Mouse (Mus musculus) liver, embryonic 15.5 days (tissue): Measurements from ENCODE around the gene Hist1h2bn. TPM values are rescaled to one million over a fixed set of nuclear protein-coding genes. Genes with fewer than 3 reads are reported as not detected.
"Not testable (repeated sequence)": the region's sequence is repeated elsewhere in the genome, so short reads cannot be mapped to it uniquely, and the experiment has no call there.

Experiments
- ATAC-seq: fragments of 200-750 bp; cut with Nextera tagmentation; 2 replicates; pipeline ENCODE4 v1.8.0; 2017; ENCODE audit warnings: moderate number of reproducible peaks, mild to moderate bottlenecking, moderate library complexity; ENCODE audit not compliant: insufficient read depth
- H3K27ac ChIP-seq: fragments of 300-500 bp; sonication (generic); replicated peaks from 2 replicates; pipeline ENCODE4 v1.5.1; 2015; ENCODE audit warnings: mild to moderate bottlenecking, inconsistent platforms
- H3K27me3 ChIP-seq: fragments of 300-500 bp; sonication (generic); 2 replicates; pipeline ENCODE4 v1.6.1; 2015; ENCODE audit warnings: mild to moderate bottlenecking, inconsistent platforms
- H3K36me3 ChIP-seq: fragments of 300-500 bp; sonication (generic); replicated peaks from 2 replicates; pipeline ENCODE4 v1.6.1; 2015; ENCODE audit warnings: moderate library complexity, mild to moderate bottlenecking, inconsistent platforms
- H3K4me1 ChIP-seq: fragments of 300-500 bp; sonication (generic); replicated peaks from 2 replicates; pipeline ENCODE4 v1.6.1; 2015; ENCODE audit warnings: inconsistent platforms
- H3K4me2 ChIP-seq: fragments of 300-500 bp; sonication (generic); 2 replicates; pipeline ENCODE4 v1.6.1; 2015; ENCODE audit warnings: moderate library complexity, mild to moderate bottlenecking, inconsistent platforms
- H3K4me3 ChIP-seq: fragments of 300-500 bp; sonication (generic); replicated peaks from 2 replicates; pipeline ENCODE4 v1.5.1; 2015; ENCODE audit warnings: mild to moderate bottlenecking, inconsistent platforms
- H3K9ac ChIP-seq: fragments of 300-500 bp; sonication (generic); 2 replicates; pipeline ENCODE4 v1.6.1; 2015; ENCODE audit warnings: moderate library complexity, mild to moderate bottlenecking, inconsistent platforms
- H3K9me3 ChIP-seq: fragments of 300-500 bp; sonication (generic); replicated peaks from 2 replicates; pipeline ENCODE4 v1.6.1; 2016; ENCODE audit warnings: inconsistent platforms
- WGBS: fragments of 180-500 bp; shearing (Covaris S2); methylation state at CpG from one replicate; pipeline ENCODE4 v1.1.7; 2015; ENCODE audit warnings: mixed read lengths; ENCODE audit not compliant: insufficient replicate concordance; 5-methylcytosine and 5-hydroxymethylcytosine counted together
- polyA plus RNA-seq: library from polyadenylated mRNA; unstranded; fragments of >200 nt; fragmentation: Nextera tagmentation; extraction: Ambion mirVana; gene quantifications from 2 replicates; pipeline ENCODE4 v1.2.1, GENCODE M21; 2015

Gene Hist1h2bn
- polyA plus RNA-seq, 1 experiment from 2014 or later = 11.2 TPM

- H3K36me3 ChIP-seq, H3K27me3 ChIP-seq, H3K9me3 ChIP-seq: not testable (repeated sequence)
- Histone ChIP-seq H3K27ac (peak within 1 kb of the TSS; percentile 95), H3K4me1 (peaks cover 56% of the 10 kb centered on the region), H3K9ac (peak within 1 kb of the TSS; percentile 75), H3K4me2 (peak within 1 kb of the TSS; percentile 90), H3K4me3 (peak within 1 kb of the TSS; percentile 62)
- ATAC-seq = peak; percentile 11
- 1% methylated on average over 31 of the region's 56 CpGs for WGBS
These were observed 36.2 kb upstream of the Hist1h2bn start, which contains the start of gene Hist1h3h for GRCm38 (mm10) chr13:21717397-21718357. Gene Hist1h3h, plus strand, starts transcription at chr13:21717659.

GRCm38 (mm10) chr13:21718381-21719080 is 35.4 kb upstream of the Hist1h2bn start:
- Histone ChIP-seq H3K27ac (peak overlapping the region; percentile 93), H3K4me2 (peak overlapping the region; percentile 69), H3K27me3 (no peaks in the 10 kb centered on the region), H3K36me3 (no peaks in the 10 kb centered on the region), H3K4me3 (peak overlapping the region; percentile 57), H3K4me1 (peaks cover 61% of the 10 kb centered on the region), H3K9me3 (no peaks in the 10 kb centered on the region), H3K9ac (peak overlapping the region; percentile 66)
- no peak for ATAC-seq
- WGBS = 44% methylated on average over 4 of the region's 4 CpGs

GRCm38 (mm10) chr13:21721107-21721756 is 32.7 kb upstream of the Hist1h2bn start:
- H3K36me3 ChIP-seq, H3K9me3 ChIP-seq, H3K27me3 ChIP-seq: not testable (repeated sequence)
- ATAC-seq = peak; percentile 30
- Histone ChIP-seq H3K4me1 (peaks cover 47% of the 10 kb centered on the region), H3K27ac (peak overlapping the region; percentile 95), H3K9ac (peak overlapping the region; percentile 80), H3K4me2 (peak overlapping the region; percentile 83), H3K4me3 (peak overlapping the region; percentile 60)
- WGBS = 2% methylated on average over 22 of the region's 44 CpGs

- Histone ChIP-seq H3K4me2 (peak within 1 kb of the TSS; percentile 83), H3K27ac (peak within 1 kb of the TSS; percentile 95), H3K4me1 (peaks cover 46% of the 10 kb centered on the region), H3K4me3 (peak within 1 kb of the TSS; percentile 60), H3K9ac (peak within 1 kb of the TSS; percentile 80)
- H3K27me3 ChIP-seq, H3K36me3 ChIP-seq, H3K9me3 ChIP-seq: not testable (repeated sequence)
- ATAC-seq = peak; percentile 90
- under 1% methylated on average over 37 of the region's 37 CpGs for WGBS
These were observed 32.1 kb upstream of the Hist1h2bn start, which contains the start of gene Hist1h2bm for GRCm38 (mm10) chr13:21721757-21722372. Gene Hist1h2bm, plus strand, starts transcription at chr13:21722044.

DNA sequence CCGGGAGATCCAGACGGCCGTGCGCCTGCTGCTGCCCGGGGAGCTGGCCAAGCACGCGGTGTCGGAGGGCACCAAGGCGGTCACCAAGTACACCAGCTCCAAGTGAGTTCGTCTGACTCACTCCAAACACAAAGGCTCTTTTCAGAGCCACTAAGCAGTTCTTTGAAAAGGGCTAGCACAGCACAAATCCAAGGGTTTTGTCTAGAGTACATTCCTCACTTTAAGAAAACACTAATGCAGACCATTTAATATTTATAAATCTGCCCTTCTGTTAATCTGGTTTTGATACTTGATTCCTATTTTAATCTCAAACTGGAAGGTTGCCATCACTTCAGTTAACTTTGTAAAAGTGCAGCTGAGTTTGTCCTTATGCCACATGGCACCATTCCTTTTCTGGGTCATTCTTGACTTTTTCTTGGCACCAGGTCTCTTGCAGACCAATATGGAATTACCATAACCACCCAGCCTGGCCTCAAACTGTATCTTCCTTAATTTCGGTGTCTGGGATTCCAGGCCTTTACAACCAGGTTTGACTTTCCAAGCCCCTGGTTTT is 31.5 kb upstream of the Hist1h2bn start:
- H3K9ac ChIP-seq = peak overlapping the region; percentile 70

GRCm38 (mm10) chr13:21722993-21723836 is 30.7 kb upstream of the Hist1h2bn start:
- 45% methylated on average over 5 of the region's 5 CpGs for WGBS
- no peaks in the 10 kb centered on the region for H3K9me3 ChIP-seq
- H3K27me3 ChIP-seq = no peaks in the 10 kb centered on the region
- H3K9ac ChIP-seq = peak overlapping the region; percentile 70
- H3K36me3 ChIP-seq = no peaks in the 10 kb centered on the region
- ATAC-seq = no peak
- peak overlapping the region; percentile 95 for H3K27ac ChIP-seq
- peaks cover 44% of the 10 kb centered on the region for H3K4me1 ChIP-seq
- H3K4me2 ChIP-seq = peak overlapping the region; percentile 83
- peak overlapping the region; percentile 60 for H3K4me3 ChIP-seq

More for the DNA sequence above, 31.5 kb upstream of the Hist1h2bn start:
- Histone ChIP-seq H3K27ac (peak overlapping the region; percentile 95), H3K4me1 (peaks cover 42% of the 10 kb centered on the region), H3K4me2 (peak overlapping the region; percentile 83), H3K36me3 (no peaks in the 10 kb centered on the region), H3K27me3 (no peaks in the 10 kb centered on the region), H3K9me3 (no peaks in the 10 kb centered on the region), H3K4me3 (peak overlapping the region; percentile 60)
- peak; percentile 28; the same call in 1 of the 2 replicates for ATAC-seq
- 4% methylated on average over 11 of the region's 11 CpGs for WGBS

GRCm38 (mm10) chr13:21727948-21728572 is 25.9 kb upstream of the Hist1h2bn start:
- Histone ChIP-seq H3K27ac (no peak overlapping the region), H3K4me2 (no peak overlapping the region), H3K9ac (no peak overlapping the region), H3K4me1 (peaks cover 14% of the 10 kb centered on the region), H3K9me3 (no peaks in the 10 kb centered on the region), H3K27me3 (no peaks in the 10 kb centered on the region), H3K36me3 (no peaks in the 10 kb centered on the region), H3K4me3 (no peak overlapping the region)
- ATAC-seq = no peak
- 35% methylated on average over 11 of the region's 11 CpGs for WGBS

- ATAC-seq = no peak
These were observed 24.4 kb upstream of the Hist1h2bn start for GRCm38 (mm10) chr13:21729544-21729943.

GRCm38 (mm10) chr13:21733466-21733865 is 20.5 kb upstream of the Hist1h2bn start:
- no peaks in the 10 kb centered on the region for H3K9me3 ChIP-seq
- 74% methylated on average over 5 of the region's 5 CpGs for WGBS
- ATAC-seq = no peak
- no peak overlapping the region for H3K4me3 ChIP-seq
- no peaks in the 10 kb centered on the region for H3K36me3 ChIP-seq
- peak overlapping the region; percentile 92; the same call in 1 of the 2 replicates for H3K27ac ChIP-seq
- peak overlapping the region; percentile 85 for H3K4me2 ChIP-seq
- H3K4me1 ChIP-seq = peaks cover 36% of the 10 kb centered on the region
- no peaks in the 10 kb centered on the region for H3K27me3 ChIP-seq
- no peak overlapping the region; the same call in 1 of the 2 replicates for H3K9ac ChIP-seq

More at GRCm38 (mm10) chr13:21729544-21729943, 24.4 kb upstream of the Hist1h2bn start:
- no peaks in the 10 kb centered on the region for H3K27me3 ChIP-seq
- H3K4me3 ChIP-seq = no peak overlapping the region
- H3K9ac ChIP-seq = no peak overlapping the region
- WGBS = 60% methylated on average over 1 of the region's 1 CpGs
- no peaks in the 10 kb centered on the region for H3K36me3 ChIP-seq
- H3K27ac ChIP-seq = no peak overlapping the region
- no peaks in the 10 kb centered on the region for H3K9me3 ChIP-seq
- H3K4me1 ChIP-seq = peaks cover 25% of the 10 kb centered on the region
- no peak overlapping the region for H3K4me2 ChIP-seq
